Mouse (Mus musculus): ENCODE measurements at regions not wholly inside any gene's neighbourhood (a gene's known extent, or its start where the extent isn't known, plus 50 kb on each side); places are given as distances from the start of the nearest gene placed in this dataset.

DNA sequence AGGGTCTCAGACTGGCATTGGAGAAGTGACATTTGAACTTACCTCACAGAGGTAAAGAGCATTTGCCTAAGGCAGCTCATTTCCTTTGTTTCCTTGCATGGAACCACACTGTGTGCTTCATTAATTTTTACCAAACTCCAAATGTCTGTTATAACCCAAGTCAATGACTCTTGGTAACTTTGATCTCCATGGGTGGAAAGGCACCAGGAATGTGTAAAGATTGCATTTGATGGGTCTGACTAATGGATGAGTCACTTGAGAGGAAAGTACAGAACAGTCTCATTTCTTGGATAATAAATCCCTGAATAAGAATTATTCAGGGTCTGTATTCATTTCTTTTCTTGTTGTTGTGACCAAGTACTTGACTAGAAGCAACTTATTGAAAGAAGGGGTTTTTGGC lies 97.3 kb upstream of the Rab11fip2 start:
- no peak for TF ChIP-seq CTCF (IDR thresholded peaks at IDR 0.05; ENCODE audit: control insufficient read depth, insufficient read depth, low read length)
- no peak for TF ChIP-seq POLR2A (IDR thresholded peaks at IDR 0.05; ENCODE audit: borderline replicate concordance, control insufficient read depth, low read depth, low read length)
